Mouse (Mus musculus): ENCODE data around the gene Alad.
"Not testable (repeated sequence)": the region's sequence is repeated elsewhere in the genome, so short reads cannot be mapped to it uniquely, and the experiment has no call there.

Alad gene

DNA sequence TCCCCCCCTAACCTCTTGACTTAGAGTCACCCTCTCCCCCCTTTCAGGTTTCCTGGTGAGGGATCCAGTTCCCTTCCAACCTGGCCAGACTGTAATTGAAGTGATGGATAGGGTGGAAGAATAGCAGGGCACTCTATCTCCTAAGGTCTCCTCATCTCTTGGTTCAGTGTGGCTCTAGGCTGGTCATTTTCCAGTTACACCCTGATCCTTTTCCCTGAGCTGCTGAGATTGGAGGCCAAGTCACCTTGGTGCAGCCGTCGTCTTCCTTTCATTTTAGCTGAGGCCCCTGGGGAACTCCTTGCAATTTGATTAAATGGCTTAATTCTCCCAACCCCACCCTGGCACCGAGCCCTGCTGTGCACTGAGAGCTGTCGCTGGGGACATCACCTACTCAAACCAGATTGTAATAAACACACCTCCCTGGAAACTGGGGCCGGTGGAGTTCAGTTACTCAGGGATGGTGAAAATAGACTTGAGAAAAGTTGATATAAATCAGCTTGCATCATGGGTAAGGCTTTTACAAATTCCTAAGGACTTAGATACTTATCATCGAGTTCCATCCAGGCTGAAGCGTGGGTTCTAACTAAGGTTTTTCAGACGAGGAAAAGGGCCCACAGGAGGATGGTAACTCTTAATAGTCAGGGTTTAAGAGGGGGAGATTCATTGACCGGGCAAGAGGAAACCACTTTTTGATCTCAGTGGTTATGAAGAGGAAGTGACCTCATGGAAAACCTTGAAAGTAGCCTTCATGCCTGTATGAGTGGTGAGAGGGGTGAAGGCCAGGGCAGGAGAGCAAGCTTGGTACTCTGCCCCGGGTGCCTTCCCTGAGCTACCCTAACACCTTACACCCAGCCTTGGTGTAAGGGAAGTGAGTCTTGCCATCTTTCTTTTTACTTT is 38.8 kb downstream of the Alad start:
- DNase-seq: no peak

DNA sequence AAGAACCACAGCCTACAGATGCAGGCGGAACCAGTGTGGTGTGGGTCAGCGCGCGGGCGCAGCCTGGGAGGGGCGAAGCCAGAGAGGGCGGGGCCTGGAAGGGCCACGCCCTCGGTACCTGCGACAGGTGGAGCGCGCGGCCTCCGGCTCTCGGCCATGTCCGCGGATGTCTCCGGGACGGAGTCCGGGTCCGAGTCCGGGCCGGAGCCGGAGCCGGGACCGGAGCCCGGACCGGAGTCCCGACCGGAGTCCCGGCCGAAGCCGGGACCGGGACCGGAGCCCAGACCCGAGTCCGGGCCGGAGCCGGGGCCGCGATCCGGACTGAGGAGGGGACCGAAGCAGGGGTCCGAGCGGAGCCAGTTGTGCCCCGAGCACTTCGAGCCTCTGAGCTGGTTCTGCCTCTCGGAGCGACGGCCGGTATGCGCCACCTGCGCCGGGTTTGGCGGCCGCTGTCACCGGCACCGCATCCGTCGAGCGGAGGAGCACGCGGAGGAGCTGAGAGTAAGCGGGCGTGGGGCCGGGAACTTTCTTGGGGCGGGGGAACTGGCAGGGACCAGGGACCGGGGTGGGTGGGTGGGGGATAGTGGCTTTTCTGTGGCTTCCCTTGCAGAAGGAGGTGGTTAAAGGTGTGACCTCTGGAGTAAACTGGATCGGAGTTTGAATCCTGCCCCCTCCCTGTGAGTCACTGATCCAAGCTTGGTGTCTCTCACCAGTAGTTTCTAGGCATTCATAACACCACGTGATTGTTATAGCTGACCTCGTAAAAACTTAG is 39.6 kb downstream of the Alad start, which contains the start of gene Bspry:
Gene Bspry, plus strand, starts transcription at position 117 of the 772 bp plus-strand sequence.
- peak; percentile 33 for DNase-seq

DNA sequence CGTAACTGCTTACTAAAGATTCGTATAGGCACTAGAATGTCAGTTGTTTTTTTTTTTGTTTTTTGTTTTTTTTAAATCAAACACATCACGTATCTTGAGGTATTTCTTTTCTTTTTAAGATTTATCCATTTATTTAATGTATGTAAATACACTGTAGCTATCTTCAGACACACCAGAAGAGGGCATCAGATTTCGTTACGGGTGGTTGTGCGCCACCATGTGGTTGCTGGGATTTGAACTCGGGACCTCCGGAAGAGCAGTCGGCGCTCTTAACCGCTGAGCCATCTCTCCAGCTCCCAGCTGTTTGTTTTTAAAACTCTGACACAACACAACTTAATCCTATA is 40.2 kb downstream of the Alad start:
- DNase-seq: not testable (repeated sequence)

DNA sequence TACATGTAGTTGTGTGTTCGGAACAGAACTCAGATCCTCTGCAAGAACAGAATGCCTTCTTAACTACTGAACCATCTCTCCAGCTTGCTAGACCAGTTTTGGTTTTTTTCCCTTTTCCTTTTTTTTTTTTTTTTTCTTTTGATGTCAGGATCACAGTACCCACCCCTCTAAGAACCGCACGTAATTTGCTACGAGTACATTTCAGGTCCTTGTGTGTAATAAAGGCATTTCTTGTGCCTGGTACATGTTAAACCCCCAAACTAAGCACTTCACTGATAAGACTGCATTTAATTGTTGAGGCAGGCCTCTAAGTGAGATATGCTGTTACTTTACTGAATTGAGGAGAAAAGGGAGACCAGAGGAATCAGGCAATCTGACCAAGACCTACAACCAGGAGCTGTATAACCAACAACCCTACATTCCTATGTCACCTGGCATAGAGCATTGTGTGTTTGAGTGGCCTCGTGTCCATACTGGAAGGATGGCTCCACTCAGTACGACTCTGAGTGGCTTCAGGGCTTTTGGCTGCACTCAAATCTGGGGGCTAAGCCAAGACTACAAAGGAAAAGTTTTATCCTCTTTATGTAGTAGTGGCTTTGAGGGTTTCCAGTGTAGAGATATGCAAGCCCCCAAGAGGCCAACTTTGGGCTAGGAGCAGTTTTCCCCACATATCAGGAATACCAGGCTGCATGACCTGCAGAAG is 42.0 kb downstream of the Alad start:
- DNase-seq: no peak

DNA sequence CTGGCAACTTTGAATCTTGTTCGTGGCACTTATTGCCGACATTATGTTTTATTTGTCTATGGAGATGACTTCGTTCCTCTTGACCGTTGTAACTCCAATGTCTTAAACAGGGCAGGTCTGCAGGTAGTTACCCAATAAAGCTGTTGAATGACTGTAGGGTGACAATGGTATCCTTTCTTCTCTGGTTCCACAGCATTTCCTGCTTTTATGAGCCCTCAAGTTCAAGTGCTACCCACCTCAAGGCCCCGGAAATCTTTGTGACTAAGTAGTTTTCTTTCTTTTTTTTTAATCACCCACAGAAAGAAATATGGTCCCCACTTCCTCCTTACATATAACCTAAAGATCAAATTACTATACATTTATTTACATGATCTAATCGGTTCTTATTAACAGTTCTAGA is 43.9 kb downstream of the Alad start:
- no peak for DNase-seq

DNA sequence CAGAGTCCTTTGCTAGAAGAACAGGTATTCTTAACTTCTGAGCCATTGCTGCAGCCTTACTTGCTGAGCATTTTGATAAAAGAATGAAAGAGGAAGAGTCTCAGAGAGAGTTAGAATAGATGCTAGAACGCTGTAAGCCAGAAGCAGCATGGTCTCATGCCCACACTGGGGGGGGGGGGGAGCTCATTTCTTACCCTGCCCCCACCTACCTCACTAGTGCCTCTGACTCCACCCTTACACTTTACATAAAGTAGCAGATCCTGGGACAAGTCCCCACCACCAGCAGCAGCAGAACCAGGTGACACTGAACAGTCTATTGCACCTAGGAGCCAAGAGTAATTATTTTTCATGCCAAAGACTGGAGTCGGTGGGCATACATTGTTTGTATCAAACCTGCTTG is 44.6 kb downstream of the Alad start:
- no peak for DNase-seq

DNA sequence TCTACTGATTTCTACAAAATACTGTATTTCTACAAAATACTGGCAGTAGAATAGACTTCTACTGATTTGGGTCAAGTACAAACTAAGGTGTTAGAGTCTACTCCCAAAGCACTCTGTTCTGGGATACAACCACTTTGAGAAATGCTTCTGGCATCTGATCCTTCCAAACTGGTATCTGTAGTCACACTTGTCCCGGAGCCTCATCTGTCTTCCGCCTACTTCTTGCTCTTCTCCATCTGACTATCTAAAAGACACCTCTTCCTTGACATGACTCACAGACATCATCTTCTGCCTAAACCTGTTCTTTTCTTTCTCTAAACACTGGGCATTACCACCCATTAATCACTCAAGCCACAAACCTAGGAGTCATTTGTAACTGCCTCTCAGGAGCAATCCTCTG is 47.6 kb downstream of the Alad start:
- no peak for DNase-seq

DNA sequence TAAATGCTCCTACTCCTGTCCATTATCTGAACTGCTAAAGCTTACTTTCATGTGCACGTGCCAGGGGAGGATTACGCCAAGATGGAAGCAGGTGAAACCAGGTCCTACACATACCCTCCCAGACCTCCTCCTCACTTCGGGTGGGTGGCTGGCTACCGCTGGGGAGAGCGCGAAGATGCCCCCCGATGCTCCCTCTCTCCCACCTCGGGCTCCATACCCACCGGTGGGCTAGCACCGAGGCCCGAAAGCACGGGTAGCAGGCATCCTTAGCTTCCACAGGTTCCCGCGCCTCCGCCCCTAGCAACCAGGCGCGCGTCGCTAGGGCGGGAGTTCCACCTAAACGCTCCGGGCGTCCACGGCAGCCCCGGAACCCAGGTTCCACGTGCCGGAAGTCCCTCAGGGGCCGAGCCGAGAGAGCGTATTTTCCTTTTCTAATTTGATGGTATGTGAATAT is 49.1 kb downstream of the Alad start, which contains the start of gene Wdr31:
Gene Wdr31, minus strand, starts transcription at position 299 of the 454 bp plus-strand sequence.
- DNase-seq: peak; percentile 73

DNA sequence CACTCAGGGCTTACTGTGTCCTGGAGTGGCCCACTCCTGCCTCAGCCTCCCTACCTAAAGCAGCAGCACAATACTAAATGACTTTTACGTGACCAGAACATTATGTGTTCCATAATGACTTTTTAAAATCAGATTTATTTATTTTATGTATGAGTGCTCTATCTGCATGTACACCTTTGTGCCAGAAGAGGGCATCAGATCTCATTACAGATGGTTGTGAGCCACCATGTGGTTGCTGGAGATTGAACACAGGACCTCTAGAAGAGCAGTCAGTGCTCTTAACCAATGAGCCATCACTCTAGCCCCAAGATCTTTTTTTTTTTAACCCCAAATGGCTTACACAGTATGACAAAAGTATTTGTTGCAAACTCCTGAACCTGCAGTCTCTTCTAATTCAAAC is 51.6 kb downstream of the Alad start:
- DNase-seq: no peak

DNA sequence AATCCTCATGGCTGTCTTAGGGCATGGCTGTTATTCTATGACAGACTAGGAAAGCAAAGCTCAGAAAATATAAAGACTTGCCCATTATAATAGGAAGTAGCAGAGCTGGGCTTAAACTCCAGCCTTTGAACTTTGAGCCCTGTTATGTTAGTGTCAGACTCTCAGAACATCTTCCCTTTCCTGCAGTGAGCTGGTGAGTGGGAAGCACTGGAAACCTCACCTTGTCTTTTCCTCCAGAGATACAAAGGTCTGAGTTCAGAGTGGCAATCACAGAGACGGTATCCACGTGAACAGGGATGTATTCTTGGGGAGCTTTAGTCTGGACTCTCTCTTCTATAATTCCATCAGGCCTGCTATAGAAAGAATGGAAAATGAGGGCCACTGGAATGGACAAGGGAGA is 56.6 kb downstream of the Alad start:
- DNase-seq: no peak

DNA sequence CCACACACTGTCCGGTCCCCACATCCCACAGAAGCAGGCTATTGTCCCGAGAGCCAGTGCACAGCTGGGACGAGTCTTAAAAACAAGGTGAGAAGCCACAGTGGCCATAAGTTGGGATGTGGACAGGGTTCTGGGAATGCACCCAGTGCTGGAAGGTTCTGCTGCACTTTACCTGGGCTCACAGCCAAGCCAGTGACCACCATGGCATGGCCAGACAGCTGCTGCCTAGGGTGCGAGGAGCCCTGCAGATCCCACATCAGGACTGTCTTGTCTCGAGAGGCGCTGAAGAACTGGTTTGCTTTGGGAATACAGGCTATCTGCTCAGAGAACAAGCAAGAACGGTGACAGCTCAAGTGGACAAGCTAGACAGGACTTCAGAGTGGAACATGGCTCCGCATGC is 59.4 kb downstream of the Alad start:
- no peak for DNase-seq

All from cerebellum, adult 11 months (tissue).